Mouse (Mus musculus) G1E (cell line): Measurements from ENCODE around the gene Mfap4. TPM values are rescaled to one million over a fixed set of nuclear protein-coding genes. Genes with fewer than 3 reads are reported as not detected.

Experiments
- ATAC-seq: 2 replicates; pipeline ENCODE4 v1.8.0; 2016; ENCODE audit warnings: mild to moderate bottlenecking; ENCODE audit not compliant: insufficient number of reproducible peaks, poor library complexity, low FRiP score, severe bottlenecking; ENCODE audit errors: extremely low read depth
- DNase-seq: peaks from one replicate; pipeline ENCODE4 v3.0.0; 2012; ENCODE audit warnings: low spot score
- H3K27me3 ChIP-seq: 2 replicates; pipeline ENCODE4 v1.6.1; 2012; ENCODE audit warnings: mild to moderate bottlenecking, low read length, inconsistent platforms; ENCODE audit not compliant: insufficient read depth
- H3K36me3 ChIP-seq: replicated peaks from 2 replicates; pipeline ENCODE3; 2012; ENCODE audit warnings: mild to moderate bottlenecking, inconsistent platforms
- H3K4me1 ChIP-seq: 2 replicates; pipeline ENCODE4 v1.6.1; 2012; ENCODE audit warnings: low read depth, low read length, inconsistent platforms, mixed read lengths; ENCODE audit not compliant: insufficient read depth
- H3K4me3 ChIP-seq: 2 replicates; pipeline ENCODE4 v1.5.1; 2012; ENCODE audit warnings: low read depth, mild to moderate bottlenecking, inconsistent platforms, low read length, moderate library complexity, mixed read lengths
- H3K9me3 ChIP-seq: replicated peaks from 2 replicates; pipeline ENCODE4 v1.6.1; 2012; ENCODE audit warnings: inconsistent platforms
- CTCF ChIP-seq: IDR thresholded peaks from 2 replicates; pipeline ENCODE4 v1.5.1; 2012; ENCODE audit warnings: low read depth, low read length, inconsistent platforms, mixed read lengths
- GATA1 ChIP-seq: IDR thresholded peaks from 2 replicates; pipeline ENCODE4 v1.6.1; 2012; ENCODE audit warnings: borderline replicate concordance, low read length, inconsistent platforms, mixed read lengths
- GATA2 ChIP-seq: IDR thresholded peaks from 2 replicates; pipeline ENCODE4 v1.6.1; 2012; ENCODE audit warnings: low read depth, low read length, inconsistent platforms, borderline replicate concordance
- POLR2AphosphoS5 ChIP-seq: IDR thresholded peaks from 2 replicates; pipeline ENCODE4 v1.6.1; 2012; ENCODE audit warnings: low read depth, low read length, inconsistent platforms; ENCODE audit not compliant: insufficient replicate concordance
- TAL1 ChIP-seq: conservative IDR thresholded peaks from 2 replicates; pipeline ENCODE4 v1.6.1; 2012; ENCODE audit warnings: low read depth, low read length, inconsistent platforms, mixed read lengths
- polyA plus RNA-seq: library from polyadenylated mRNA; stranded (reverse); fragments of >175 nt; gene quantifications from 2 replicates; pipeline ENCODE4 v1.2.3, GENCODE M21; 2012
- total RNA-seq, 2 experiments: library from RNA; stranded (forward) in 1 of 2; stranded (reverse) in 1 of 2; fragments of 200-1000 nt in 1 of 2; fragments of >200 nt in 1 of 2; fragmentation: Nextera tagmentation in 1 of 2; gene quantifications; 2 replicates each; pipeline ENCODE4 v1.2.3; 2014 to 2017

Gene Mfap4
- total and polyA plus RNA-seq, 3 experiments, result 0.33 TPM; not detected in 2

GRCm38 (mm10) chr11:61492749-61493401 is 7.6 kb downstream of the Mfap4 start:
- no peak for TF ChIP-seq TAL1
- no peak for TF ChIP-seq GATA1
- no peak for TF ChIP-seq CTCF
- TF ChIP-seq POLR2AphosphoS5, result no peak
- TF ChIP-seq GATA2, result no peak
- DNase-seq (no peak), ATAC-seq (no peak)
- Histone ChIP-seq H3K36me3 (peaks cover 52% of the 10 kb centered on the region), H3K27me3 (no peaks in the 10 kb centered on the region), H3K9me3 (no peaks in the 10 kb centered on the region), H3K4me1 (peaks cover 25% of the 10 kb centered on the region), H3K4me3 (peak overlapping the region; percentile 88)

DNA sequence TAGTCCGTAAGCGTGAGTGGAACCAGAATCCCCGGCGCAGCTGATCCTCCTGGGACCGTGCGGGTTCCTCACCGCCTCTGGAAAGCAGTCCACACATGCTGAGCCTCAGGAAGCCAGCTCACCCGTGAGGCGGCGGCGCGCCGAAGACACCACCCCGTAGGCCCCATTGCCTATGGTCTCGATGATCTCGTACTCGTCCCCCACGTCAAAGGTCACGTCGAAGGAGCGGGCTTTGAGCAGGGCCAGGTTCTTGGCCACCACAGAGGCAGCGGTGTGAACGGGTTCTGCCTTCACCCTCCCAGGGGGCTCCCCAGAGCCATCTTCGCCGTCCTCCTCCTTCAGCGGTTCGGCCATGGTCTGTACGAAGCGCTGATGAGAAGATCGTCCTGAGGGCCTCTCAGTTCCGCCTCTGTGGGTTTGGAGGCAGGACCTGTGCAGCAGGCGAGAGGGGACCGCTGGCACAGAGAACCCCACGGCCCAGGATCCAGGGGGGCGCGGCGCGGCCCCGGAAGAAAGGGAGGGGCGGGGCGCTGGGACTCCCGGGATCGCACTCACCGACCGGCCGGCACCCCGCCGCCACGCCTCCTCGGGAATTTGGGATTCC is 8.4 kb downstream of the Mfap4 start:
- ATAC-seq, result peak; percentile 23; the same call in 1 of the 2 replicates
- Histone ChIP-seq H3K27me3 (no peaks in the 10 kb centered on the region), H3K4me1 (peaks cover 27% of the 10 kb centered on the region), H3K4me3 (peak overlapping the region; percentile 88), H3K36me3 (peaks cover 45% of the 10 kb centered on the region), H3K9me3 (no peaks in the 10 kb centered on the region)
- TF ChIP-seq GATA2 (no peak), CTCF (no peak), TAL1 (no peak), GATA1 (no peak), POLR2AphosphoS5 (no peak)
- peak; percentile 50 for DNase-seq

GRCm38 (mm10) chr11:61494129-61494997 is 9.1 kb downstream of the Mfap4 start, which contains the start of gene Mapk7:
Gene Mapk7 (minus strand): TSS chr11:61494406.
- no peak for TF ChIP-seq GATA2
- no peak for TF ChIP-seq POLR2AphosphoS5
- no peak for TF ChIP-seq GATA1
- no peak for TF ChIP-seq TAL1
- no peak for TF ChIP-seq CTCF
- Histone ChIP-seq H3K36me3 (peaks cover 37% of the 10 kb centered on the region), H3K27me3 (no peaks in the 10 kb centered on the region), H3K4me1 (peaks cover 34% of the 10 kb centered on the region), H3K4me3 (peak within 1 kb of the TSS; percentile 88), H3K9me3 (no peaks in the 10 kb centered on the region)
- DNase-seq, result peak; percentile 99
- peak; percentile 81 for ATAC-seq

- peaks cover 26% of the 10 kb centered on the region for H3K36me3 ChIP-seq
- no peaks in the 10 kb centered on the region for H3K9me3 ChIP-seq
- H3K4me1 ChIP-seq, result peaks cover 41% of the 10 kb centered on the region
- ATAC-seq, result no peak
- H3K27me3 ChIP-seq, result 0 out of 2 replicates have a peak, but pooled peaks cover 4% of the 10 kb centered on the region
- H3K4me3 ChIP-seq, result no peak overlapping the region
- no peak for DNase-seq
- no peak for TF ChIP-seq TAL1
- no peak for TF ChIP-seq POLR2AphosphoS5
- no peak for TF ChIP-seq CTCF
- TF ChIP-seq GATA1, result no peak
- TF ChIP-seq GATA2, result no peak
Measured at GRCm38 (mm10) chr11:61495528-61495927, 10.3 kb downstream of the Mfap4 start.

DNA sequence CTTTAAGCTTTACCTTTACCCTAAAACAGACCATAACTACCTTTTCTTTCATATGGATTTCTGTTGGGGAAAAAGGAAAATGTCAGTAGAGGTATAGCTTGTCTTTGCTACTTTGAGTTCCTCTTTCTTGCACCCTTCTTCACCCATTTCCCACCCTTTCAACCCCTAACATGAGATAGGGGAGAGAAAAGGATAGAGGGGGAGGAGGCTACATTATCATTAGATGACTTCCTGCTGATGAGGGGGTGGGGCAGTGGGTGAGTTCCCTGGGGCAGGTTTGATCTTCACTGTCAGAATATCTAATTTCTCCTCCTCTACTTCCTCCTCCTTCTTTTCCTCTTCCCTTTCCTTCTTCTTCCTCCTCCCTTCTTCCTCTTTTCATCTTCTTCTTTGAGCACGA is 12.3 kb downstream of the Mfap4 start:
- Histone ChIP-seq H3K4me3 (no peak overlapping the region), H3K4me1 (peaks cover 38% of the 10 kb centered on the region), H3K27me3 (0 out of 2 replicates have a peak, but pooled peaks cover 4% of the 10 kb centered on the region), H3K36me3 (peaks cover 7% of the 10 kb centered on the region), H3K9me3 (no peaks in the 10 kb centered on the region)
- ATAC-seq, result no peak
- TF ChIP-seq TAL1, result no peak
- no peak for TF ChIP-seq GATA1
- no peak for TF ChIP-seq GATA2
- no peak for TF ChIP-seq CTCF
- TF ChIP-seq POLR2AphosphoS5, result no peak
- no peak for DNase-seq
